Mouse (Mus musculus) heart, postnatal 14 days (tissue): ENCODE measurements around the gene Lin52. TPM values are rescaled to one million over a fixed set of nuclear protein-coding genes. Genes with fewer than 3 reads are reported as not detected.
A peak's percentile ranks its signal among the peaks of the same experiment; 100 is the strongest.

Source experiments
- DNase-seq, 2 experiments: peaks; one replicate each; pipeline ENCODE4 v3.0.0; 2021 to 2022
- intact Hi-C: fragments of 180-260 bp; cut with DNase I; formaldehyde crosslinking; loops from one replicate; pipeline ENCODE4 v1.15.1; 2025
- total RNA-seq, 2 experiments: library from RNA; stranded (reverse); gene quantifications; 2 replicates each; pipeline ENCODE4 v1.2.3; 2021

The Lin52 gene
- total RNA-seq, 2 experiments from 2014 or later: 9.7 to 10.6 TPM

DNA sequence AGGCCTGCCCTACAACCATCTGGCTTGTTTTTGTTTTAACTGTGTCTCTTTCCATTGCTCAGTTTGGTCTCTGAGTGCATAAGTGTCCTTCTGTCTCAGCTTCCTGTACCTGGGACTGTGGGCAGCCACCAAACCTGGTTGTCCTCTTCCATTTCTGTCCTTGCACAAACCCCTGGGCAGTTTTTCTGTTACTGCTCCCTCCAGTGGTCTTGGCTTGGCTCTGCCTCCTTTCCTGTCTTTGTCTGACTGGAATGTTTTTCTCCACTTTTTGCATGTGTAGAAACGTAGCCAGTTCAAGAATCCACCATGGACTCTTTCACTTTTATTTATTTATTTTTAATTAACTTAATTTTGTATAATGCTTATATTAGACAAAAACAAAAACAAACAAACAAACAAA, 8.6 kb downstream of the Lin52 start:
- no peak for DNase-seq
- intact Hi-C loops: no loop called here

DNA sequence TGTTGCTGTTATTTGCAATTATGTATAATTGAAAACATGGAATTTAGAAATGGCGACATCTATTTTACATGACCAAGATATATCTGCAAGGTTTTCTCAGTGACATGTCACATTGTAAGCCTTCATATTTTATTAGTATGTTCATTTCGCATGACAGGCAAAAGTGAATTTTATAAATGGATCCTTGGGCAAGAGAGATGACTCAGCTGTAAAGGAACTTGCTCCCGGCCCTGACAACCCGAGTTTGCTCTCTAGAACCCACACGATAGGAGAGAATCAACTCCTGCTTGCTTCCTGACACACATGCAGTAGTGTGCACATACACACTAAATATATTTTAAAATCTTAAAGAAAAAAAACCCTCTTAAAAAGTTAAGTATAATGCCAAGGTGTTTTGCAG, 10.2 kb downstream of the Lin52 start:
- intact Hi-C loops: no loop called here
- DNase-seq: no peak

DNA sequence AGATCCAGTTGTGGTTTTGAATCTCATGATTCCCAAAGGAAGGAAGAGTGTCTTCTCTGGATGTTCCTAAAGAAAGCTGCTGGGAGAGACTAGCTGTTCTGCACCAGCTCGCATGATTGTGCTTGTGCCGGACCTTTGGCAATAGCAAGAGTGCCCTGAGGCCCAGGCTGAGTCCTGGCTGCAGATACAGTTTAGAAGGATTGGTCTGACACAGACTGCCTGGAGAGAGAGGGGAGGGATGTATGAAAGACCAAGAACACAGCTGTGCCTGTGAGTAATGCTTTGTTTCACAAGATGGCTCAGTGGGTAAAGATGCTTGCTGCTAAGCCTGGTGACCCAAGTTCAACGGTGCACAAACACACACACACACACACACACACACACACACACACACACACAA, 11.6 kb downstream of the Lin52 start:
- intact Hi-C loops: no loop called here
- DNase-seq: no peak

DNA sequence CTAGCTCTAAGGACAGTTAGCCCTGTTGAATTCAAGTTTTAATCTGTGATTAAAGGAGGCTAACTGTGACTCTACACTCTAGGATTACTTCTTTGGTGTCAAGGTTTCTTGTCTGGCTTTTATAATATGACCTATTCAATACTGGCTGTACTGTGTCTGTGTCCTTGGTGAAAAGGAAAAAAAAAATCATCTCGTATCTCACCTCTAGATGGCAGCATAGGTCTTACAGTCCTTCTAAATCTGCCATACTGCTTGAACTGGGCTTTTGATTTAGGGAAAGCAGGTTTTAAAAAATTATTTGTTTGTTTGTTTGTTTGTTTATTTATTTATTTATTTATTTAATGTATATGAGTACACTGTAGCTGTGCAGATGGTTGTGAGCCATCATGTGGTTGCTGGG, 17.5 kb downstream of the Lin52 start:
- intact Hi-C loops: loop anchor here (2.0 to 5.0 kb wide), 3 partner anchors 74 to 120 kb away; no protein-coding TSS in a partner anchor
- DNase-seq: no peak

DNA sequence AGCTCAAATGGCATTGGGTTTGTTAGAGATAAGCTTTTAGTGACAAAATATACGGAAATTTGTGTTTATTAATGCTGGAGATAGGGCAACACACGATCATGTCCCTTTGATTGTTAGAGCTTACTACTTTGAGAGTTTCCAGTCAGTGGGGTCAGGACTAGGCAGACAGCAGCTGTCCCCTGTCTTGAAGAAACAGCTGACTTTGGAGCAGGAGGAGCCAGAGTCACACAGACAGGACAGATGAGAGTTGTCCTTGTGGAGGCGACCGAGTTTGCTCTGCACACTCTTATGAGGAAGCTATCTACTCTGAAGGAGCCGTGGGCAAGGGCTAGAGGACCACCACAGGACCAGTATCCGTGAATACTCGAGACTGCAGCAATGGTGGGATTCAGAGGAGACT, 27.7 kb downstream of the Lin52 start:
- intact Hi-C loops: no loop called here
- DNase-seq: no peak

DNA sequence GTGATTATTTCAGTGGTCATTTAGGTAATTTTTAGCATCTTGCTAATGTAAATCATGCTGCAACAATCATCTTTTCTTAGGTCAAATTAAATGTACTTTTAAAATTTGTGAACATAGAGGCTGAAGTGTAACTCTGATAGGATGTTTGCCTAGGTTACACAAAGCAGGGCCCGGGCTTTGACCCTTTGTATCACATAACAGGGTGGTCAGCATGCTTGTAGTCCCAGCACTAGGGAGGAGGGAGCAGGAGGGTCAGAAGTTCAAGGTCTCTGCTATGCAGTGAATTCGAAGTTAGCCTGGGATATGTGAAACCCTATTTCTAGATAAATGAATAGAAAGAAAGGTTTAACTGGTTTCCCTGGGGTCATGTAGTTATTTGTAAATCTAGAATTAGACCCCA, 30.0 kb downstream of the Lin52 start:
- intact Hi-C loops: no loop called here
- no peak for DNase-seq

DNA sequence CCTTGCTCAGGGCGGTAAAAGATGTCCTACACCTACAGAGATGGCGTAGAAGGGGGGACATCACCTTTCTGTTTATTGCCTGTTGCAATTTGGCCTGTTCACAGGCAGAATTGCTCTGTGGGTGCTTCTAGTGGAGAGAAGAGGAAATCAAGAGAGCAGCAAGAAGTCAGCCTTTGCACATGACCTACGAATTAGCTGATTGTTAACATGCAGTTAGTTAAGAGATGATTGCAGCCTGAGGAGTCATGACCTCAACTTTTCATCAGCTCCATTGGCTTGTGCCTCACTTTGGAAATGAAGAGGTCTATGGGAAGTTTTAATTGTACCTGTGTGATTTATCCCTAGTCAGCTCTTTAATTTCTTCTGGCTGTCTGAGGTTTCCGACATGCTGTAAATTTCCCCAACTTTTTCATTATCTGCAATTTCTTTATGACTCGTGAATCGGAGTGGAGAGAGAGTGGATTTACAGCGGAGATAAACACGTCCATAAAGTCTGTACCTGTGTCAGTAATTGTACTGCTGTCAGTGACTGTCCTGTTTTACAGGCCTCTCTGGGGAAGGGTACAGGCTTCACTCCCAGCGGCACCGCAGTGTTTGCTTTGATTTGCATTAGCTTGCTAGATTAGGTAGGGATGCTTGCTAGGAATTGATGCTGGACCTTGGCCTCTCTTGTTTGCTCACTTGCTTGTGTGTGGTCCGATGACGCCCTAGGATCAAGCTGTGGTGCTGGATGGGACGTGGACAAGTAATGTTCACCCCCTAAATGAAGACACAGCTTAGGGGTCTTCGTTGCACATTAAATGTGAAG, 31.8 kb downstream of the Lin52 start:
- DNase-seq: no peak
- intact Hi-C loops: no loop called here

DNA sequence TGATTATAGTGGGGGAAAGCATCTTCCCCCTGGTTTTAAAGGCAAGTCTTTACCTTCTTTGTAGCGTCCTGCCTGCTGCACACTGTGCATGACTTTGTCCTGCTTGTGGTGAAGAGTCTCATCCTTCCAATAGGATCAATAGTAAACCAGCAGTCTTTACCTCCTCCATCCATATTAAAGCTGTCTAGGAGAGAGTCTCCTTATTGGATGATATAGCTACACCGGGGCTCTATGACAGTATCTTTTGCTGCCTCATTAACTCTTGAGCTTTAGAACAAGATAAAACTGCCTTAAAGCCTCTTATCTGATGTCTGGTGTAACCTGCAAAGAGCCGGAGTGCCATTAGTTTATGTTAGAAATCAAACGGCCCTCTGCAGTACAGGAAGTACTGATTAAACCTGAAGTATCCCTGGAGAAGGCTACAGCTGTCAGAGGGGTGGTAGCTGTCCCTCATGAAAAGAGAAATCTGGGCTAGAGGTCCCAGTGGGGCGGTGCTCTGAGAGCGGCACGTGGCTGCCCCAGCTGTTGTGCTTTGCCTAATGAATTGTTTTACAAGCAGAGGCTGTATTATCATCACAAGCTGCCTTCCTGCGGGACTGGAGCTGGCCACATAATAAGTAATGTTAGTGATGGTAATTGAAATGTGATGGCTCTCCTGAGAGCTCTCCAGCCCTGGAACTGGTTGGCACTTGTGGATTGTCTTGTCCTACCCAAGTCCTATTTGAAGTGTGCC, 36.3 kb downstream of the Lin52 start:
- intact Hi-C loops: no loop called here
- peak; percentile 29 to 36 for DNase-seq

DNA sequence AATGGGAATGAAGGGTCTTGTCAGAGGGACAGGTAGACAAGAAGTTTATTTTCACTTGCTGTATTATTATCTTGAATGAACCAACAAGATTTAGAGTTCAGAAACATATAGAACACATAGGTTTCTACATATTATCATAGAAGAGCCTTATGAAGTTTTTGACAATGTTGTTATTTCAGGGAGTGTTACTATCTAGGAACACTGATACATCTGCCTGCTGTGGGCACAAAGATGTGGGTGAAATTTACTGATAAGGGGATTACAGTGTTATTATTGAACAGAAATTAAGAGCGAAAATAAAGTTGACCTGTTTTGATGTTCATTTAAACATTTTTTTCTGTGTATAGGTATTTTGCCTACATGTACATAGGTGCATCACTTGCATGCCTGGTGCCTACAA, 45.6 kb downstream of the Lin52 start:
- no peak for DNase-seq
- intact Hi-C loops: no loop called here

DNA sequence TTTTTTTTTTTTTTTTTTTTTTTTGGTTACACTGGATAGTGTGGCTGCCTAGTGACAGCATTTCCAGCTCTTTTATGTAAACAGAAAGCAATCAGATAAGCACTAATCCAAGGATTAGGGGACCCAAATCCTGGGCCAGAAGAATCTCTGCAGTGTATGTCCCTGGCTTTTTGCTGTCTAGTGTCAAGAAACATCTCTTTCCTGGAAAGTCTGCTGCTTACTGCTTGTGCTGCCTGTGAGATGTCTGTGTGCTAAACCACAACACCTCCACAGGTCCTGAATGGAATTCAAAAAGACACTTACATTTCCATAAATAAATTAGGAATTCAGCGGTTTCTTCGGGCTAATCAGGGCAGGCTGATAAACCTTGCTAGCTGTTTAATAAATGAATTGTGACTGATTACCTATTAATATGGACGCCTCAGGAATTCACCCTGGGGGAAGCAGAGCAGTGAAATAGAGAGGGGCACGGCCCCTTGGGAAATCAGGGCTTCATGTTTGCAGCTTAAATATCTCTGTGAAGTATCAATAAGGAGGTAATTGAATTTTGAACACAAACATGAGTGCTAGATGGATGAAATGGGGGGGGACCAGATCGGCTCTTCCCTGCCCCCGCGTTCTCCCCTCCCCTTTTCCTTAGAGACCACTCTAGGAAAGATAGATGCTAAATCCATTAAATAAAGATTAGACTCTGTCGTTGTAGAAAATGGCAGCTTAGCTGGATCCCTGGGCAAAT, 49.5 kb downstream of the Lin52 start:
- intact Hi-C loops: no loop called here
- DNase-seq: no peak

DNA sequence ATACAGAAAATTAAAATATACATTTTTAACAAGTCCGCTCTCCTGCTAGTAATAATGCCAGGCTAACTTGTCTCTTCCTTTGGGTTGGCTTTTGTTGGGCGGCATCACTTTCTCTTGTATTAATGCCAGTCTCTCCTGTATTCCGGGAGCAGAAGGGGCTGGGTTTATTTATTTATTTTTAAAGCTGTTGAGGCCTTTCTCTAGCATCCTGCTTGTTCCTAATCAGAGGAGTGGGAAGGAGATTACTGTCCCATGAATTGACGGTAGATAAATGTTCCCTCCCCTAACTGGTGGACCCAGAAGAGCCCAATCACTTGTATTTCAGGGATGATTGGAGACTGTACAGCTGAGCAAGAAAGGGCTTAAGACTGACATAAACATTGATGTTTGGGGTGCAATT, 50.1 kb downstream of the Lin52 start:
- intact Hi-C loops: no loop called here
- DNase-seq: no peak

DNA sequence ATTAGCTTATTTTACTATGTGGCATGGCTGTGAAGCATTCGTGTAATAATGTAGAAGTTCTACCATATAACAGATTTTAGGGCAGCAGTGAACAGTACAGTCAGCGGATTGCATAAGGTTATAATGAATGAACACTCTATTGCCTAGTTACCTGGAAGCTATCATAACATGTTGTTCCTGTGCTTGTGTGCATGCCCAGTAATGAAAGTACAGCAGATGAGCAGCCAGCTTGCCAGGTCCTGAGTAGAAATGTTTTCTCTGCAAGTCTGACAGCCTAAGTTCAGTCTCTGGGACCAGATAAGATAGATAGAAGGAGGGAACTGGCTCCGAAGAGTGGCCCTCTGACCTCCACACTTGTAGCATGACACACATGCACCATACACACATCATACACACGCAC, 55.6 kb downstream of the Lin52 start:
- no peak for DNase-seq
- intact Hi-C loops: no loop called here

DNA sequence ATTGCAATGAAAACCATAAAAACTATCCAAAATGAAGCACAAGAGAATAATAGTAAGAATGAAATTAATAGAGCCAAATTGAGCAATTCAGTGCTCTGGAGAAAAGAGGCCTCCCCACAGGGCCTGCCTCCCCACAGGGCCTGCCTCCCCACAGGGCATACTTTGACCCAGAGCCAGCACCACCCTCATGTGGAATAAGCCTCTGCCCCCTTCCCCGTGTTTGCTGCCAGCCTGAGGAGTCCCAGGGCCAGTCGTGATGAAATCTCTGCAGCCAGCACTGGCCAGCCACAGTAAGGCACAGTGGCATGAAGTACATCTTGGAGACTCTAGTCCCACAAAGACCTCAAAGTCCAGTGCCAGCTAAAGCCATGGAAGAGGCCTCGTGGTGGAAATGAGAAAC, 60.8 kb downstream of the Lin52 start:
- intact Hi-C loops: no loop called here
- no peak for DNase-seq

DNA sequence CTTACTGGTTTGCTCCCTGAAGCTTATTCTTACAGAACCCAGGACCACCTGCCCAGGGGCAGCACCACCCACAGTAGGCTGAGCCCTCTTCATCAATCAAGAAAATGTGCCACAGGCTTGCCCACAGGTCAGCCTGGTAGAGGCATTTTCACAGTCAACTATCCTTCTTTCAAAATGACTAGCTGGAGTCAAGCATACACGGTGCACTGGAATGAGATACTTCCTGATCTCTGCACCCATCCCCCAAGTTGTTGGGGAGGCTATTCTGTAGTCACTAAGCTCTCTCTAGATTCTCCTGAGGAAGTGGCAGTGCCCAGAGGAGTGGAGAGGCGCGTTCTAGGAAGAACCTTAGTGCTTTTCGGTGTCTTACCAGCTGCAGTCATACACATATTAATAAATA, 64.3 kb downstream of the Lin52 start:
- DNase-seq: no peak
- intact Hi-C loops: no loop called here

DNA sequence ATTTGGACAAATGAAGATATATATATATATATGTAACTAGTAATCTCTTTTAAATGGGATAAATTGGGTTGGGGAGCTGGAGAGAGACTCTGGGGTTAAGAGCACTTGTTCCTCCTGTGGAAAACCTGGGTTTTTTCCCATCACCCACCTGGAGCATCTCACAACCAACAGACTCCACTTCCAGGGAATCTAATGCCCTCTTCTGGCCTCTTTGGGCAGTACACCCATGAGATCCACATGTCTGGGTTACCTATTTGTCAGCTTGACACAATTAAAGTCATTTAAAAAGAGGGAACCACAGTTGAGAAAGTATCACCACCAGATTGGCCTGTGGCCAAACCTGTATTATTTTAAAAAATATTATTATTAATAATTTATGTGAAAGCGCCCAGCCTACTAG, 65.4 kb downstream of the Lin52 start:
- intact Hi-C loops: no loop called here
- no peak for DNase-seq

DNA sequence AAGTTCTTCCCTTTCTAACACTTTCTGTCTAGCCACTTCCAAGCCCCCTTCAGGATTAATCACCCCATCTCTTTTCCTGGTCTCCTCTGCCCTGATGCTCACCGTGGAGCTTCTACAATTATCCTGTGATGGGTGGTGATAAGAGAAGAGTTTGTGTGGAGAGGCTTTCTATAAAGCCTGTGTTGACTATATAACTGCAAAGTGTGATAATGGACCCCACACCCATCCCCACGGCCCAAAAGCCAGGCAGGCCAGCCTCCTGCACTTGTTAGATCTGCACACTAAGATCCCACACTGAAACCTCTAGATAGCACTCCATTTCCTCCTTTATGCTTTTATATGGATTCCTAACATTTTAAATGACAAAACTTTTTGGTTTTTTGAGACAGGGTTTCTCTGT, 66.8 kb downstream of the Lin52 start:
- intact Hi-C loops: no loop called here
- DNase-seq: no peak

DNA sequence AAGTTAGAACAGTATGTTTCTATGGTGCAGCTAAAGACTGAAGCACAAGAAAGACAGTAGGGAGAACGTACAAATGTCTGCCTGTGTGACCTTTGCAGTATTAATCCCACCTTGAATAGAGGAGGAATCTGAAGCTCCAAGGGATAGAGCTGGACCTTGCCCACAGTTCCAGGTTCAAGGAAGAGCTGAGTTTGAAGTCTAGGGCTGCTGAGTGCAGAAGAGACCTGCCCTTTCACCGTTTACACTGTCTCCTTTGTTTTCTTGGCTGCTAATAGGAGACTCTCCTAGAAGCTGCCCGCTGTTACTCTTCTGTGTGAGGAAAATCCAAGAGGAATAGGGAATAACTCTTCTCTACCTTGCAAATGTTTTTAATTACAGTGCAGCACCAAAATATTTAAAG, 72.5 kb downstream of the Lin52 start:
- no peak for DNase-seq
- intact Hi-C loops: no loop called here

DNA sequence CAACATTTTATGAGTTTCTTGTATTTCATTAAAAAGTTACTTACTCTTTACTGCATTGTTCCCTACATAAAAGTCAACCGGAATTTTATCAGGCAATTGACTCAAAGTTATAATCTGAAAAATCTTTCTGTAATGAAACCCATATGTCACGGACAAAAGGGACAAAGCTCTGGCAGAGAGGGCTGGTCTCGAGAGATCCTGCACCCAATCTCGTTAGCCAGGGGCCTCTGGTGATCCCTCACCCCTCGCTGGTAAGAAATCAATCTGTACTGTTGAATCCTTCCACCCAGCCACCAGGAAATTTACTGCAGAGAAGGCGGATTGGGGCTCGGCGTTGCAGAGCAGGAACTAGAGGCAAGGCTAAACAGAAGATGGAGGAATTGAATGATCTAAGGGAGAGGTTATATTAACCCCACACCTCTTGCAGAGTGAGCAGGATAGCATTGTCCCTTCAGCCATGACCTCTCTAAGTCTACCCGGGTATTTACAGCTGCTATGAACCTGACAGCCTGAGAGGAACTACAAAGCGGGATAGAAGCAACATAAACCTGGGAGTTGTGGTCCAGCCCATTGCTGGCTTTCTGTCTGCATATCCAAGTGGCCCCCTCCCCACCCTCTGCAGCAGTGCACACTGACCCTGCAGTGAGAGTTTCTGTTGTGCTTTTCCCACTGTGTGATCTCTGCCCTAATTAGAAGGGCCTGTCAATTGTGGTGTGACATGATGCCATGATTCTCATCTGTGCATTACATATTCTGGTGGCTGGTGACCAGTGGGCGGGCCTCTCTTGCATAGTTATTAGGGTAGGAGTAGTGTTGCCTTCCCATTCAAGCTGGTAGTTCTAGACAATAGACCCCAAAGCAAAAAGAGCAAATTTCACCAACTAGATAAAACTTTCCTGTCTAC, 73.2 kb downstream of the Lin52 start:
- intact Hi-C loops: no loop called here
- DNase-seq: no peak

DNA sequence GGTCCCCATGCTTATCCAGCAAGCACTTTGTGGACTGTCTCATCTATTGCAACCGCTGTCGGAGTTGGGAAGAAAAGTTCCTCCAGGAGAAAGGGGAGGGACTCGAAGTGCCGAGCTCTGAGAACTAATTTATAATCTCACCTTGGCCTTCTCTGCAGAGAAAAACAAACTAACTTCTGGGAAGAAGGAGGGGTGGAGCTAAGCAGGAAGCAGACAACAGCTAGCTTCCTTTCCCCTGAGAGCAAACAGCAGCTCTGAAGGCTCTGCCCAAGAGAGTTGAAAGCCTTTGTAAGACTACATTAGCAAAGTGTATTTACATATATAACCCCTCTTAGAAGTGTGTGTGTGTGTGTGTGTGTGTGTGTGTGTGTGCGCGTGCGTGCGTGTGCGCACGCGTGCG, 74.2 kb downstream of the Lin52 start:
- no peak for DNase-seq
- intact Hi-C loops: no loop called here

DNA sequence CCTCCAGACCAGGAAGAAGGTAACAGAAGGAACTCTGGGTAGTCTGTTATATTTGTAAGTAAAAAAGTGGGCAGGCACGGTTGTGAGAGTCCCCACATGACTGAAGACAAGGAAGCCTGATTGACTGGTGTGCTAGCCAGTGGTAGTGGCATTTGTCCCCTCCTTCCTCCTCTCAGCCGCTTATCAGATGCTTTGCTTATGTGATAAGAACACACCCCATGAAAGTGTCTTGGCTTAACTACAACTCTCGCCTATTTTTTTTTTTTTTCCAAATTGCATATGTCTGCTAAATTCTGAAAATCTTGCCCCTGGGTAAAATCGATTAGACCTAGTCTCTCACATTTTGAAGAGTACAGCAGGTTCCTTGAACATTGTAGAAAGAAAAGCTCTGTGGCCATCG, 79.2 kb downstream of the Lin52 start:
- intact Hi-C loops: no loop called here
- DNase-seq: no peak
